Mouse (Mus musculus): Measurements from ENCODE around the gene Cpsf6. TPM values are rescaled to one million over a fixed set of nuclear protein-coding genes. Genes with fewer than 3 reads are reported as not detected.
"Not testable (repeated sequence)": the region's sequence is repeated elsewhere in the genome, so short reads cannot be mapped to it uniquely, and the experiment has no call there.

The Cpsf6 gene
- total RNA-seq, 2 experiments from 2014 or later = 104 to 110 TPM

- DNase-seq (ENCODE audit: extremely low spot score in 1 of 2, low spot score in 2 of 2) = peak in 1 of 2 experiments; percentile 57
- intact Hi-C loops (cut with DNase I) = no loop called here
Measured at GRCm38 (mm10) chr10:117402403-117403333, 22.9 kb upstream of the Cpsf6 start.

GRCm38 (mm10) chr10:117401364-117401763, 21.5 kb upstream of the Cpsf6 start:
- intact Hi-C loops (cut with DNase I) = no loop called here
- no peak for DNase-seq (ENCODE audit: extremely low spot score in 1 of 2, low spot score in 2 of 2)

GRCm38 (mm10) chr10:117400246-117400954, 20.6 kb upstream of the Cpsf6 start:
- intact Hi-C loops (cut with DNase I) = no loop called here
- no peak for DNase-seq (ENCODE audit: extremely low spot score in 1 of 2, low spot score in 2 of 2)

- intact Hi-C loops (cut with DNase I) = no loop called here
- no peak for DNase-seq (ENCODE audit: extremely low spot score in 1 of 2, low spot score in 2 of 2)
Measured at GRCm38 (mm10) chr10:117399839-117400238, 20.0 kb upstream of the Cpsf6 start.

GRCm38 (mm10) chr10:117399196-117399595, 19.4 kb upstream of the Cpsf6 start:
- intact Hi-C loops (cut with DNase I) = no loop called here
- DNase-seq (ENCODE audit: extremely low spot score in 1 of 2, low spot score in 2 of 2) = no peak

GRCm38 (mm10) chr10:117398044-117398780, 18.4 kb upstream of the Cpsf6 start:
- intact Hi-C loops (cut with DNase I) = no loop called here
- no peak for DNase-seq (ENCODE audit: extremely low spot score in 1 of 2, low spot score in 2 of 2)

GRCm38 (mm10) chr10:117397106-117397625, 17.4 kb upstream of the Cpsf6 start:
- intact Hi-C loops (cut with DNase I) = no loop called here
- peak in 1 of 2 experiments; percentile 31 for DNase-seq (ENCODE audit: extremely low spot score in 1 of 2, low spot score in 2 of 2)

- intact Hi-C loops (cut with DNase I) = no loop called here
- DNase-seq (ENCODE audit: extremely low spot score in 1 of 2, low spot score in 2 of 2) = no peak
Measured at GRCm38 (mm10) chr10:117396386-117397048, 16.7 kb upstream of the Cpsf6 start.

- intact Hi-C loops (cut with DNase I) = no loop called here
- no peak for DNase-seq (ENCODE audit: extremely low spot score in 1 of 2, low spot score in 2 of 2)
Measured at GRCm38 (mm10) chr10:117395801-117396200, 16.0 kb upstream of the Cpsf6 start.

GRCm38 (mm10) chr10:117394738-117395550, 15.1 kb upstream of the Cpsf6 start:
- no peak for DNase-seq (ENCODE audit: extremely low spot score in 1 of 2, low spot score in 2 of 2)
- intact Hi-C loops (cut with DNase I) = no loop called here

GRCm38 (mm10) chr10:117393891-117394395, 14.1 kb upstream of the Cpsf6 start:
- DNase-seq (ENCODE audit: extremely low spot score in 1 of 2, low spot score in 2 of 2) = no peak
- intact Hi-C loops (cut with DNase I) = no loop called here

GRCm38 (mm10) chr10:117393196-117393890, 13.5 kb upstream of the Cpsf6 start:
- intact Hi-C loops (cut with DNase I) = no loop called here
- DNase-seq (ENCODE audit: extremely low spot score in 1 of 2, low spot score in 2 of 2) = peak in 1 of 2 experiments; percentile 28

- no peak for DNase-seq (ENCODE audit: extremely low spot score in 1 of 2, low spot score in 2 of 2)
- intact Hi-C loops (cut with DNase I) = no loop called here
Measured at GRCm38 (mm10) chr10:117392832-117393195, 13.0 kb upstream of the Cpsf6 start.

GRCm38 (mm10) chr10:117392397-117392796, 12.6 kb upstream of the Cpsf6 start:
- intact Hi-C loops (cut with DNase I); DNase-seq (ENCODE audit: extremely low spot score in 1 of 2, low spot score in 2 of 2): not testable (repeated sequence)

GRCm38 (mm10) chr10:117391801-117392200, 12.0 kb upstream of the Cpsf6 start:
- DNase-seq (ENCODE audit: extremely low spot score in 1 of 2, low spot score in 2 of 2) = no peak
- intact Hi-C loops (cut with DNase I) = no loop called here

GRCm38 (mm10) chr10:117391057-117391456, 11.2 kb upstream of the Cpsf6 start:
- no peak for DNase-seq (ENCODE audit: extremely low spot score in 1 of 2, low spot score in 2 of 2)
- intact Hi-C loops (cut with DNase I) = no loop called here
